Mouse (Mus musculus): ENCODE results near the gene Tctn1. TPM values are rescaled to one million over a fixed set of nuclear protein-coding genes. Genes with fewer than 3 reads are reported as not detected.

The Tctn1 gene
- polyA plus RNA-seq, 1 experiment from 2014 or later: 4.8 TPM

Other genes starting within 250 kb of the Tctn1 start
- gene Cux2, start 214.4 kb downstream of the Tctn1 start, polyA plus RNA-seq (2015; fragmentation: Nextera tagmentation; extraction: Ambion mirVana): 32.0 and 36.2 TPM in 2 replicates
- gene Myl2, start 163.5 kb downstream of the Tctn1 start, polyA plus RNA-seq (2015; fragmentation: Nextera tagmentation; extraction: Ambion mirVana): 0.44 and 1.0 TPM in 2 replicates
- gene Ccdc63, start 123.6 kb downstream of the Tctn1 start, polyA plus RNA-seq (2015; fragmentation: Nextera tagmentation; extraction: Ambion mirVana): not detected in 2 replicates
- 252 and 264 TPM in 2 replicates for gene Ppp1cc, start 106.2 kb downstream of the Tctn1 start, polyA plus RNA-seq (2015; fragmentation: Nextera tagmentation; extraction: Ambion mirVana)
- gene Hvcn1, start 57.7 kb downstream of the Tctn1 start, polyA plus RNA-seq (2015; fragmentation: Nextera tagmentation; extraction: Ambion mirVana): 1.2 and 1.7 TPM in 2 replicates
- gene Pptc7, start 19.9 kb upstream of the Tctn1 start, polyA plus RNA-seq (2015; fragmentation: Nextera tagmentation; extraction: Ambion mirVana): 8.2 and 8.5 TPM in 2 replicates
- gene Rad9b, start 89.8 kb upstream of the Tctn1 start, polyA plus RNA-seq (2015; fragmentation: Nextera tagmentation; extraction: Ambion mirVana): 19.2 and 19.7 TPM in 2 replicates
- gene Vps29, start 89.9 kb upstream of the Tctn1 start, polyA plus RNA-seq (2015; fragmentation: Nextera tagmentation; extraction: Ambion mirVana): 264 and 288 TPM in 2 replicates
- 50.0 and 57.0 TPM in 2 replicates for gene Gpn3, start 107.4 kb upstream of the Tctn1 start, polyA plus RNA-seq (2015; fragmentation: Nextera tagmentation; extraction: Ambion mirVana)
- gene Fam216a, start 107.9 kb upstream of the Tctn1 start, polyA plus RNA-seq (2015; fragmentation: Nextera tagmentation; extraction: Ambion mirVana): 122 and 124 TPM in 2 replicates
- 161 and 219 TPM in 2 replicates for gene Arpc3, start 127.4 kb upstream of the Tctn1 start, polyA plus RNA-seq (2015; fragmentation: Nextera tagmentation; extraction: Ambion mirVana)
- gene Anapc7, start 157.2 kb upstream of the Tctn1 start, polyA plus RNA-seq (2015; fragmentation: Nextera tagmentation; extraction: Ambion mirVana): 52.2 and 52.5 TPM in 2 replicates
- gene Atp2a2, start 237.8 kb upstream of the Tctn1 start, polyA plus RNA-seq (2015; fragmentation: Nextera tagmentation; extraction: Ambion mirVana): 39.6 and 42.8 TPM in 2 replicates

Measured in forebrain, embryonic 16.5 days (tissue).